Mouse (Mus musculus) adrenal gland, postnatal 14 days (tissue): ENCODE results near the gene Ank. TPM values are rescaled to one million over a fixed set of nuclear protein-coding genes. Genes with fewer than 3 reads are reported as not detected.

Experiments
- DNase-seq: peaks from one replicate; pipeline ENCODE4 v3.0.0; 2021; ENCODE audit warnings: mixed read lengths
- total RNA-seq: library from RNA; stranded (reverse); gene quantifications from 2 replicates; pipeline ENCODE4 v1.2.3, GENCODE M21; 2021

Ank gene
- total RNA-seq, 1 experiment from 2014 or later: 34.6 TPM

DNA sequence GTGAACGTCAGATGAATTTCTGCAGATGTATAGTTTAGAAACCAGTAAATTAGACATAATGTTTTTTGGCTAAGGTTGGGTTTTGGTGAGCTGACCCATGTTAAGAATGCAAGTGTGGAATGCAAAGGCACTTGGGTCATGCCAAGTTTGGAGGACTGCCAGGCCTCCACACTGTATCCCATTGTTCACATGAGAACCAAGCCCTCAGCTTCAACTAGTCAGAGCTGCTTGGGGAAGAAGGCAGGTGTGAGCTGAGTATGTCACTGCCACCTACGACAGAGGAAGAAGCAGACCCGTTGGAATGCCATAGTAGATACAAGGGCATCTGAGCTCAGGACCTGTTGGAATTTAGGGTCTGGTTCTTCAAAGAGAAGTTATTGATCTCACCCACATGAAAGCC is 109.5 kb downstream of the Ank start:
- DNase-seq: no peak

- no peak for DNase-seq
Observed at GRCm38 (mm10) chr15:27576886-27577285, 110.4 kb downstream of the Ank start.

- DNase-seq: no peak
Observed at GRCm38 (mm10) chr15:27577915-27578780, 111.7 kb downstream of the Ank start.

- no peak for DNase-seq
Observed at GRCm38 (mm10) chr15:27578918-27579317, 112.4 kb downstream of the Ank start.

DNA sequence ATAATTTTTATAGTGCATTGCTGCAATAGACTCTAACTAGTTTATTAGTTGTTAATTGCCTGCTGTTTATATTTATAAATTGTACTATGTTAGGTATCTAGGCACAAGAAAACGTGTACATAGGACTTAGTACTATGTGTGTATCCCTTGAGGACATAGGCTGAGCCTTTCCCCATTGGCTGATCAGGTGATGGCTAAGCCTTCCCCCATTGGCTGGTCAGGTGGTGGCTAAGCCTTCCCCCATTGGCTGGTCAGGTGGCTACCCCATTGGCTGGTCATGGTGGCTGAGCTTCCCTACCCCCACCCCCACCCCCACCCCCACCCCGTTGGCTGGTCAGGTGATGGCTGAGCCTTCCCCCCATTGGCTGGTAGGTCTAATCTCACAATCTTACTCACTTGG is 113.4 kb downstream of the Ank start:
- DNase-seq: no peak

- no peak for DNase-seq
Observed at GRCm38 (mm10) chr15:27580771-27581170, 114.3 kb downstream of the Ank start.

DNA sequence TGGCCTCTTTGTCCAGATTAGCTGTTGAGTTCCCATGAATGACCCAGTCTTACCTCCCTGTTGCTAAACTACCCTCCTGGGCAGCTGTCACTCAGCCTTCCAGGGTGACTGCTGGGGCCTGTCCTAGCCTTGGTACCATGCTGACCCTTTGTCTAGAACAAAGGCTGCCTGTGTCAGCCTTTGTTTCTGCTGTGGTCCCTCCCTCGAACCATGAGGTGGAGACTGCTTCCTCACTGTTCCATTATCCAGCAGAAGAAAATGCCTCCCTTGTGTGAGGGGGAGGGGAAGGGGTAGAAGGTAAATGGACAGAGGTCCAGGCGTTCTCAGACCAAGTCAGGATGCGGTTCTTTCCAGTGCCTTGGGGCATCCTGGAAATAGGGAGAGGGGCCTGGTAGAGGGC is 115.2 kb downstream of the Ank start:
- DNase-seq: no peak

GRCm38 (mm10) chr15:27582428-27582827 is 116.0 kb downstream of the Ank start:
- DNase-seq: no peak

DNA sequence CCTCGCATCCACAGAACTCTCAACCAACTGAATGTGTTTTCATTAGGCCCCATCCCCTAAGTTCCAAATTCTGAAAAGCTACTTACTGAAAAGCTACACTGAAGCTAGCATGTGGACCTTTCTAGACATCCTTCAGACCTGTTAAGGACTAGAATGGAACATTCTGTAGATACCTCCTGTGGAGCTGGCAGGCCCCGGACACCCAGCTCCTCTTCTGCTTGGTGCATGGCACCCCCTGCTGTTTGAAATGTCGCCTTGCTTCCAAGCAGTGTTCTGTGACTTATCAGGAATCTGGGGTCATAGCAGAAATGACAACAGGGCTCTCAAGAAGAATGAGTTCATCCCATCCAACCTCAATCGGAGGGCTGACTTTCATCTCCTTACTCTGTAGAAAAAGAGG is 116.6 kb downstream of the Ank start:
- peak; percentile 80 for DNase-seq

DNA sequence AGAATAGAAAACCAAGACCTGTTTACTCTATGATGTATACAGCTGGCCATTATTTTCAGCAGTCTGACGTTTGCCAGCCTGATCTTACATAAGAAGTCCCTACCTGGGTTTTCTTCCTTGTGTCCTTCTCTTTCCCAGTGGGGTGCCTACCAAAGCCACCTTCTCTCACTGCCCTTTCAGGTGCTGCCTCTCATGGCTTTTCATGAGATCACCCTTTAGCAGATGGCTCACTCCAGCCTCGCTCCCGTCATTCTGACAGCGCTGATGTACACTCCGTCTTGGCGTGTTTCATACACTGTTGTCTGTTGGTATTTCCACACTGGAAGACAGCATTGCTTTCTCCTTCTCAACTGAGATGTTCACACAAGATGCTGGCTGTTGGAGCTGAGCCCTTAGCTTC is 117.1 kb downstream of the Ank start:
- no peak for DNase-seq

- no peak for DNase-seq
Observed at GRCm38 (mm10) chr15:27585466-27586092, 119.1 kb downstream of the Ank start.

- no peak for DNase-seq
Observed at GRCm38 (mm10) chr15:27586093-27586480, 119.6 kb downstream of the Ank start.

DNA sequence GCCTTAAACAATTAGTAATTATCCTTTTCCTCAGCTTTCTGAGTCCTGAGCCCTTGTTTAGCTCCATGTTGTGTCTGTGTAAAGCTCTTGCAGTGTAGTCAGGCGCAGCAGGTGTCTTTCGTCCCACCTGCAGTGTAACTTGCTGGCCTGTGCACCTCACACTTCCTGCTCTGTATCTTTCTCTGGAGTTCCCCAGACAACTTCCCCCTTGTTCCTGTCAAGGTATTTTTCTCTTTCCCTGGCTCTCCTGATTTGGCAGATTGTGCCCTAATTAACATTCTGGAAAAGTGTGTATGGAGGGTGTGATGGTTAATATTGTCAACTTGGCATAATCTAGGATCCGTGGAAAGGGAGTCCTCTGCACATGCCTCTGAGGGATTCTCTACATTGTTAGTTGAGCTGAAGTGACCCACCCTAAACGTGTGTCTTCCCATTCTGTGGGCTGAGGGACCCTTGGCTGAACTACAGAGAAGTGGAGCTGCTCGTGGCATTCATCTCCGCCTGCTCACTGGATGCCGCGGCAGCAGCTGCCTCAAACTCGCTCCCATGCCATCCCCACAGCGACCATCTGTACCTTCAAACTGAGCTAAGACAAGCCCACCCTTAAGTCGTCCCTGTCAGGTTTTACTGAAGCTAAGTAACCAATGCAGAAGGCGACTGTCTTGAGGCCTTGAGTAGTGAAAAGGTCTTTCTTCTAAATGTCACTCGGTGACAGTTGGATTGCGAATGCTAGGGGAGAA is 121.8 kb downstream of the Ank start:
- DNase-seq: no peak

DNA sequence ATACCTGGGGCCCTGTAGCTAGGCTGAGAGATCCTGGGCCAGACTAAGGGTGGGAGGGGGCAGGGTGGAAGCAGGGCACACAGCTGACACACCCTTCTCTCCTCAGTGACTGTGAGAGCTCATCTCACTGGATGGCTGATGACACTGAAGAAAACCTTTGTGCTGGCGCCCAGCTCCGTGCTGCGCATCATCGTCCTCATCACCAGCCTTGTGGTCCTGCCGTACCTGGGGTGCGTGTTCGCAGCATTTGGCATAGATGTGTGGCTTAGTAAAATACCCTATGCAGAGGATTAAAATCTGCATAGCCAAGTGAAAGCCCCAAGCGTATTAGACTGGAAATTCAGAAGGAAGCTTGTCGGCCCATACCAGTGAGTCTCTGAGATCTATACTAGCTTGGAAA is 124.3 kb downstream of the Ank start:
- DNase-seq: no peak

- peak; percentile 68 for DNase-seq
Observed at GRCm38 (mm10) chr15:27592620-27593320, 126.3 kb downstream of the Ank start.

DNA sequence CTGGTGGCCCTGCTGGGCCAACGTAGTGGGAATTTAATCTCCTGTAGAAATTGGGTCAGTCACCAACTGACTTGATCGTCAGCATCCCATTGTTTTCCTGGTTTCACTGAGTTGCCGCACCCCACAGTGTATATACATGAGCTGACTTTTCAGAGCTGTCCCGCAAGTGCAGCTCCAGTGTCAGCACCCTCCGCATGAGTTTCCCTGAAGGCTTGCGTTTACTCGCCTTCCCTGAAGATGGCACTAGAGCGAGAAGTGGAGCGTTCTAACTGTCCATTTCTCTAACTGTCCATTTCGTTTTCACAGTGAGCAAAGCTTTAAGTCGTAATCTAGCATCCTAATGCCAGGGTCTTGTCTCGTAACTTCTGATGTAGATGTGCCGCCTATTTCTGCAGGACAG is 127.2 kb downstream of the Ank start:
- DNase-seq: peak; percentile 48

DNA sequence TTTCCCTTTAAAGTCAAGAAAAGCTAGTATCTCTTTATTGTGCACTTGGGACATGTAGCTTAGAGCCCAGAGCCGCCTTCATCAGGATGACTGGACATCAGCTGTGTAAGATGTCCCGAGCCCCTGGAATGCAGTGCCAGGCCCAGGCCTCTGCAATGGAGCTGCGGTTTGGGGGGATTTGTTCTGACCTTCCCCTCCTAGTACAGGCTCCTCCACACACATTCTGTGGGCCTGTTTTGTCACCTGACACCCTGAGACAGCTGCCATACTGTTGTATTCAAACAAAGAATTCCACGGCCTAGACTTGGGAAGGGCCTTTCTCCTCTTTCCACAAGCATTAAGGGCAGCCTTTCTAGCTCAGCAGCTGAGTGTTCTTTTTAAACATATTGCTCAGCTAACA is 128.5 kb downstream of the Ank start:
- DNase-seq: no peak

GRCm38 (mm10) chr15:27595560-27595959 is 129.1 kb downstream of the Ank start:
- peak; percentile 54 for DNase-seq

GRCm38 (mm10) chr15:27596463-27597140 is 130.1 kb downstream of the Ank start:
- DNase-seq: no peak

- no peak for DNase-seq
Observed at GRCm38 (mm10) chr15:27597516-27597915, 131.0 kb downstream of the Ank start.

GRCm38 (mm10) chr15:27598786-27599385 is 132.4 kb downstream of the Ank start:
- DNase-seq: no peak
